Mouse (Mus musculus) lung, postnatal 0 days (tissue): ENCODE data around the gene Ifitm3. TPM values are rescaled to one million over a fixed set of nuclear protein-coding genes. Genes with fewer than 3 reads are reported as not detected.

ENCODE experiments used
- ATAC-seq: fragments of 200-750 bp; cut with Nextera tagmentation; 2 replicates; pipeline ENCODE4 v1.8.0; 2017; ENCODE audit warnings: moderate library complexity
- DNase-seq: peaks from one replicate; pipeline ENCODE4 v3.0.0-alpha.2; 2016; ENCODE audit warnings: low spot score
- H3K27ac ChIP-seq: fragments of 300-500 bp; sonication (generic); 2 replicates; pipeline ENCODE4 v1.5.1; 2014; ENCODE audit warnings: antibody characterized with exemption, mild to moderate bottlenecking, low read length, mixed read lengths
- H3K27me3 ChIP-seq: fragments of 300-500 bp; sonication (generic); replicated peaks from 2 replicates; pipeline ENCODE4 v1.6.1; 2014; ENCODE audit warnings: low read length, mixed read lengths; ENCODE audit not compliant: insufficient read depth
- H3K36me3 ChIP-seq: fragments of 300-500 bp; sonication (generic); 2 replicates; pipeline ENCODE4 v1.6.1; 2014; ENCODE audit warnings: low read length, mixed read lengths; ENCODE audit not compliant: insufficient read depth
- H3K4me1 ChIP-seq: fragments of 300-500 bp; sonication (generic); 2 replicates; pipeline ENCODE4 v1.6.1; 2014; ENCODE audit warnings: antibody characterized with exemption, low read depth, low read length, mixed read lengths; ENCODE audit not compliant: insufficient read depth
- H3K4me2 ChIP-seq: fragments of 300-500 bp; sonication (generic); replicated peaks from 2 replicates; pipeline ENCODE4 v1.6.1; 2014; ENCODE audit warnings: low read depth, mild to moderate bottlenecking, low read length, moderate library complexity, mixed read lengths
- H3K4me3 ChIP-seq: fragments of 300-500 bp; sonication (generic); 2 replicates; pipeline ENCODE4 v1.5.1; 2014; ENCODE audit warnings: low read depth, low read length
- H3K9ac ChIP-seq: fragments of 300-500 bp; sonication (generic); replicated peaks from 2 replicates; pipeline ENCODE4 v1.6.1; 2014; ENCODE audit warnings: low read depth, mild to moderate bottlenecking
- H3K9me3 ChIP-seq: fragments of 300-500 bp; sonication (generic); 2 replicates; pipeline ENCODE4 v1.6.1; 2016; ENCODE audit warnings: low read length, mixed read lengths
- CTCF ChIP-seq: IDR thresholded peaks from 2 replicates; pipeline ENCODE4 v1.5.1; 2016; ENCODE audit warnings: antibody characterized with exemption, mild to moderate bottlenecking
- EP300 ChIP-seq: IDR thresholded peaks from 2 replicates; pipeline ENCODE4 v1.6.1; 2016; ENCODE audit warnings: antibody characterized with exemption, mild to moderate bottlenecking, control low read depth
- whole genome bisulfite sequencing: fragments of 180-500 bp; shearing (Covaris S2); extraction: QIAGEN DNeasy Blood & Tissue Kit; methylation state at CpG from one replicate; pipeline ENCODE4 v1.1.7; 2014; 5-methylcytosine and 5-hydroxymethylcytosine counted together
- polyA plus RNA-seq: library from polyadenylated mRNA; unstranded; fragments of >200 nt; fragmentation: Nextera tagmentation; extraction: Ambion mirVana; gene quantifications from 2 replicates; pipeline ENCODE4 v1.2.1, GENCODE M21; 2015

Gene Ifitm3
- 779 and 1,037 TPM in 2 replicates for polyA plus RNA-seq

- Histone ChIP-seq H3K4me1 (peaks cover 17% of the 10 kb centered on the region), H3K36me3 (no peaks in the 10 kb centered on the region), H3K4me2 (peak within 1 kb of the TSS; percentile 58), H3K4me3 (peak within 1 kb of the TSS; percentile 60), H3K27ac (peak within 1 kb of the TSS; percentile 87), H3K27me3 (no peaks in the 10 kb centered on the region), H3K9me3 (no peaks in the 10 kb centered on the region), H3K9ac (peak within 1 kb of the TSS; percentile 59)
- TF ChIP-seq EP300 (no peak; the same call in 1 of the 2 replicates), CTCF (no peak)
- WGBS, result 5% methylated on average over 10 of the region's 10 CpGs
- ATAC-seq, result peak; percentile 52
- peak; percentile 94 for DNase-seq
Measured at GRCm38 (mm10) chr7:141010593-141010992, at the start of gene Ifitm3. TSS of gene Ifitm3 (minus strand) at chr7:141010770.

GRCm38 (mm10) chr7:141059929-141060328, 49.4 kb upstream of the Ifitm3 start:
- Histone ChIP-seq H3K4me3 (no peak overlapping the region), H3K4me2 (no peak overlapping the region; the same call in 1 of the 2 replicates)

GRCm38 (mm10) chr7:141058601-141059341, 48.2 kb upstream of the Ifitm3 start:
- Histone ChIP-seq H3K4me2 (no peak overlapping the region), H3K36me3 (no peaks in the 10 kb centered on the region), H3K27me3 (peaks cover 17% of the 10 kb centered on the region; the same call in 1 of the 2 replicates), H3K9me3 (no peaks in the 10 kb centered on the region), H3K4me3 (no peak overlapping the region), H3K27ac (no peak overlapping the region), H3K9ac (no peak overlapping the region), H3K4me1 (0 out of 2 replicates have a peak, but pooled peaks cover 7% of the 10 kb centered on the region)
- 89% methylated on average over 14 of the region's 14 CpGs for WGBS
- DNase-seq (no peak), ATAC-seq (no peak)
- TF ChIP-seq CTCF (no peak), EP300 (no peak)

More at GRCm38 (mm10) chr7:141059929-141060328, 49.4 kb upstream of the Ifitm3 start:
- TF ChIP-seq EP300 (no peak), CTCF (no peak)
- Histone ChIP-seq H3K9ac (no peak overlapping the region), H3K27ac (no peak overlapping the region), H3K9me3 (no peaks in the 10 kb centered on the region), H3K4me1 (0 out of 2 replicates have a peak, but pooled peaks cover 7% of the 10 kb centered on the region), H3K36me3 (no peaks in the 10 kb centered on the region), H3K27me3 (peaks cover 17% of the 10 kb centered on the region; the same call in 1 of the 2 replicates)
- no peak for ATAC-seq
- WGBS, result 77% methylated on average over 2 of the region's 2 CpGs
- DNase-seq, result no peak

GRCm38 (mm10) chr7:141057541-141057940, 47.0 kb upstream of the Ifitm3 start:
- Histone ChIP-seq H3K4me1 (0 out of 2 replicates have a peak, but pooled peaks cover 7% of the 10 kb centered on the region), H3K4me2 (no peak overlapping the region), H3K27me3 (peaks cover 17% of the 10 kb centered on the region; the same call in 1 of the 2 replicates), H3K9me3 (no peaks in the 10 kb centered on the region), H3K27ac (no peak overlapping the region), H3K4me3 (no peak overlapping the region), H3K36me3 (no peaks in the 10 kb centered on the region), H3K9ac (no peak overlapping the region)
- DNase-seq (no peak), ATAC-seq (no peak)
- no peak for TF ChIP-seq CTCF
- TF ChIP-seq EP300, result no peak
- 88% methylated on average over 1 of the region's 1 CpGs for WGBS

- no peaks in the 10 kb centered on the region for H3K36me3 ChIP-seq
- no peak overlapping the region for H3K4me2 ChIP-seq
- WGBS, result 80% methylated on average over 6 of the region's 6 CpGs
- H3K27ac ChIP-seq, result no peak overlapping the region
- peaks cover 17% of the 10 kb centered on the region; the same call in 1 of the 2 replicates for H3K27me3 ChIP-seq
- H3K4me1 ChIP-seq, result 0 out of 2 replicates have a peak, but pooled peaks cover 7% of the 10 kb centered on the region
- no peaks in the 10 kb centered on the region for H3K9me3 ChIP-seq
- ATAC-seq (no peak), DNase-seq (no peak)
- no peak for TF ChIP-seq CTCF
- no peak for TF ChIP-seq EP300
- H3K9ac ChIP-seq, result no peak overlapping the region
- H3K4me3 ChIP-seq, result no peak overlapping the region
Measured at GRCm38 (mm10) chr7:141056976-141057375, 46.4 kb upstream of the Ifitm3 start.

GRCm38 (mm10) chr7:141055785-141056184, 45.2 kb upstream of the Ifitm3 start:
- H3K4me3 ChIP-seq, result no peak overlapping the region
- H3K4me2 ChIP-seq, result no peak overlapping the region
- no peaks in the 10 kb centered on the region for H3K9me3 ChIP-seq
- TF ChIP-seq CTCF, result no peak
- no peak for TF ChIP-seq EP300
- no peak overlapping the region for H3K27ac ChIP-seq
- peaks cover 6% of the 10 kb centered on the region; the same call in 1 of the 2 replicates for H3K27me3 ChIP-seq
- no peak overlapping the region for H3K9ac ChIP-seq
- no peaks in the 10 kb centered on the region for H3K36me3 ChIP-seq
- 75% methylated on average over 4 of the region's 4 CpGs for WGBS
- DNase-seq (no peak), ATAC-seq (no peak)
- 0 out of 2 replicates have a peak, but pooled peaks cover under 1% of the 10 kb centered on the region for H3K4me1 ChIP-seq
